Mouse (Mus musculus) adrenal gland, postnatal 10 days (tissue): ENCODE results near the gene Tmem35b. TPM values are rescaled to one million over a fixed set of nuclear protein-coding genes. Genes with fewer than 3 reads are reported as not detected.
"Not testable (repeated sequence)": the region's sequence is repeated elsewhere in the genome, so short reads cannot be mapped to it uniquely, and the experiment has no call there.

Experiments used
- DNase-seq: peaks from one replicate; pipeline ENCODE4 v3.0.0; 2021; ENCODE audit warnings: mixed read lengths
- long read RNA-seq, 2 experiments: library from polyadenylated mRNA; stranded (forward); transcript quantifications; one replicate each; pipeline ENCODE4 v2.0.0; 2021
- total RNA-seq, 2 experiments: library from RNA; stranded (reverse); gene quantifications; 2 replicates each; pipeline ENCODE4 v1.2.3; 2021

The Tmem35b gene
- total RNA-seq = 10 to 100 TPM; 10.8 to 12.8 TPM
- long read RNA-seq, experiment 1, transcript Tmem35b-201 (3 exons, 1,120 nt) = major isoform, 12 of 14 reads
- long read RNA-seq, experiment 1, partial matches to known transcripts = 1 of 14 reads
- long read RNA-seq, experiment 1, other reads (novel, unspliced or antisense) = 1 of 14 reads
- long read RNA-seq, experiment 2, transcript Tmem35b-201 (3 exons, 1,120 nt) = major isoform, 13 of 16 reads
- long read RNA-seq, experiment 2, partial matches to known transcripts = 2 of 16 reads
- long read RNA-seq, experiment 2, other reads (novel, unspliced or antisense) = 1 of 16 reads

- no peak for DNase-seq
Observed at GRCm38 (mm10) chr4:127123391-127123790, at the start of gene Tmem35b. Tmem35b (plus strand) TSS chr4:127123691.

GRCm38 (mm10) chr4:127074915-127075314, 48.6 kb upstream of the Tmem35b start:
- no peak for DNase-seq

DNA sequence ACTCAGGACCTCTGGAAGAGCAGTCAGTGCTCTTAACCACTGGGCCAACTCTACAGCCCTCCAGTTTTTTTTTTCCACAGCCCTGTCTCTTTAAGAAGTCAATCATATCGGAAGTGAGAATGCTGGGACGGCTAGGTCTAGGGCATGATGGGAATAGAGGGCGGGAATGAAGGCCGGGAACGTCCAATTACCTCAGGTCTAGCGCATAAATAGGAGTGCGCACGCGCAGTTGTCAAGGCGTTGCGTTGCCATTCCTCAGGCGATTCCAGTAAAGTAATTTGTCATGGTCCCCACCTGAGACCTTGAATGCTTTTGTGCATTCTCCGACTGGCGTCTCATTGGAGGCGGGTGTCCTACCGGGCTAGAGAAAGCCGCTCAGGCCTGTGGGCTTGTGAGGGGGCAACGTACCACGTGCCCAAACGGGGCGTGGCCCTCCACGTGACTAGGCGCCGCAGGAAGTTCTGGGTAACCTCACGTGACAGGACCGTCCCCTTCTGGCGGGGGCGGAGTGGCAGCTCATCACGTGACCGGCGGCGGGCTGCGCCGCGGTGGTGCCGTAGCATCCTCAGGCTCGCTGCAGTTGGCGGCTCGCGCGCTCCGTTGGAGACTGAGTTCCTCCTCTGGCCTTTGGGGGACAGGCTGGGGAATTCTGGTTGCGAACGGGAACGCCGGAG, 46.5 kb upstream of the Tmem35b start, which contains the start of gene Zmym6:
Zmym6 (plus strand) TSS at position 509 of the 674 bp plus-strand sequence.
- peak; percentile 96 for DNase-seq

DNA sequence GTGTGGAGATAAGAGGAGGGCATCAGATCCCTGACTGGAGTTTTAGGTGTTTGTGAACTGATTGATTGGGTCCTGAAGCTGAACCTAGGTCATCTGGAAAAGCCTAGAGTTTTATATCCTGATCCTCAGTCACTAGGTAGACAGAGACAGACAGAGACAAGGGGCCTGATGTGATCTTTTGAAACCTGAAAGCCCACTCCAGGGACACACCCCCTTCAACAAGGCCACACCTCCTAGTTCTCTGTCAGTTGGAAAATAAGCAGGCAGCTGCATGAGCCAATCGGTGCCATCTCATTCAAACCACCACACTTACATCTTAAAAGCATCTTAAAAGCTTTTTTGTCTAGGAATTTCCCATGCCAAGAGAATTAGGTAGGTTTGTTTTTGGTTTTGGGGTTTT, 42.7 kb upstream of the Tmem35b start:
- no peak for DNase-seq

GRCm38 (mm10) chr4:127083131-127083530, 40.4 kb upstream of the Tmem35b start:
- no peak for DNase-seq

GRCm38 (mm10) chr4:127085761-127086160, 37.7 kb upstream of the Tmem35b start:
- DNase-seq = no peak

DNA sequence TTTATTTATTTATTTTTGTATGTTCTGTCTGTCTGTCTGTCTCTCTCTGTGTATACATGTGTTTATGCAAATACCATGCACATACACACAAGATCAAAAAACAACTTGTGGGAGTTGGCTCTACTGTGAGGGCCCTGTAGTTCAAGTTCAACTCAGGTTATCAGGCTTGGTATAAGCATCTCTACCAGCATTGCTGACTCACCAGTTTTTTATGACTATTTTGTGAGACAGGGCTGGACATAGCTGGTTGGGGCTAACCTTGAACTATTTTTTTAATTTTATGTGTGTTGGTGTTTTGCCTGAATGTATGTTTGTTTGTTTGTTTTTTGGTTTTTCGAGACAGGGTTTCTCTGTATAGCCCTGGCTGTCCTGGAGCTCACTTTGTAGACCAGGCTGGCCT, 32.3 kb upstream of the Tmem35b start:
- no peak for DNase-seq

GRCm38 (mm10) chr4:127095090-127095489, 28.4 kb upstream of the Tmem35b start:
- no peak for DNase-seq

DNA sequence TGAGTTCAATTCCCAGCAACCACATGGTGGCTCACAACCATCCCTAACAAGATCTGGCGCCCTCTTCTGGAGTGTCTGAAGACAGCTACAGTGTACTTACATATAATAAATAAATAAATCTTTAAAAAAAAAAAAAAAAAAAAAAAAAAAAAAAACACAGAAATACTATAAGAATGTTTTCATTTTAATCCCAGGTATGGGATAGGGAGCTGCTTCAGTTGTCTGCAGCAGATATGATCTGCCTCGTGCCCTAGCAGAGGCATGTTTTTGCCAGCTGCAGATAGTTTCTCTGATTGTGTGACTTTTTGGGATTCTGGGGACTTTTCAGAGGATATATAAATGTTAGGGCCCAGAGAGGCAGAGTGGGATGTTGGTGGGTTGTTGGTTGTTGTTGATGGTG, 23.9 kb upstream of the Tmem35b start:
- not testable (repeated sequence) for DNase-seq

DNA sequence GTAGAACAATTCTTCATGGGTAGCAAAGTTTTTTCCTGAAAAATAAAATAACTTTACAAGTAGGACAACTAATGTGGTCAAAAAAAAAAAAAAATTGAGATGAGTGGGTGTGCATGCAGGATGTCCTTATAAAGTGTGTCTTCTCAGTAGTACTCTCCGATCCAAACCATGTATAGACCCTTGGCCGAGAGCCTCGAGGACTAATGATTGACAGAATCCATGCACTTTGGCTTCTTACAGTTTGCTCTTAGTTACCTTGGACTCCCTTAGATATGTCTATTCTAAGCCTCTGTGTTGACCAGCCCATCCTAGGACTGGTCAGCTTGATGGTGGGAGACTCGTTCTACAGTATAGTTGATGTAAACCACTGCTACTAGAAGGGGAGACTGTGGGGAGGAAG, 15.9 kb upstream of the Tmem35b start:
- no peak for DNase-seq

DNA sequence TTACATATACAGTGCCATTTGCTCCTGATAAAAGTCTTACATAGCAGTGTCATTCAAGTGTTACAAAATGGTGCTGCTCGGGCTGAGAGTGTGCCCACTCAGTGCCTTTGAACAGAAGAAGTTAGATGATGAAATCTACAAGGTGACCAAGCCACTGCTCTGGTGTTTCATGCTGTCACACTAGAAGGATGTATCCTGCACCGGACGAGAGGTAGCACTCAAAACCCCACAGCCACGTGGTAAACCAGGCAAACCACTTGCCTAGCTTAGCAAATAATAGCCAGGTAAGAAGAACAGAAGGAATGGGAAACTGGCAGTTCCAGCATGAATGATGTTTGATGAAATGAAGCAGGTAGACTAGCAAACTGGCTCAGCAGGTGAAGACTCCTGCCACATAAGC, 12.9 kb upstream of the Tmem35b start:
- DNase-seq = no peak

DNA sequence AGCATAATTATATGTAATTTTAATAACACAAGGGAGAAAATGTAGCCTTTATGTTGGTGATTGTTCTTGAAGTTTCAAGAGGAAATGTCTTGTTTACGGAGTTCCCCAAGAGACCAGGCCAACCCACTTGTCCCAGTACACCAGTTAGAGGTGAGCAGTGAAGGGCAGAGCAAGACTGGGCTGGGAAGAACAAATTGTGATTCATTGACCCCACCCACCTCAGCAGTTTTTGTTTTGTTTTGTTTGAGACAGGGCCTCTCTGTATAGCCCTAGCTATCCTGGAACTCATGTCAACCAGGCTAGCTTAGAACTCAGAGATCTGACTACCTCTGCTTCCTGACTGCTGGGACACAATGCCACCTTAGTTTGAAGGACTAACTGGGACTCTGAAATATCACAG, 840 bp downstream of the Tmem35b start:
- no peak for DNase-seq

GRCm38 (mm10) chr4:127125834-127126463, 2.5 kb downstream of the Tmem35b start:
- peak; percentile 97 for DNase-seq

GRCm38 (mm10) chr4:127134687-127135086, 11.2 kb downstream of the Tmem35b start:
- DNase-seq = no peak

- no peak for DNase-seq
Observed at GRCm38 (mm10) chr4:127137591-127137990, 14.1 kb downstream of the Tmem35b start.

DNA sequence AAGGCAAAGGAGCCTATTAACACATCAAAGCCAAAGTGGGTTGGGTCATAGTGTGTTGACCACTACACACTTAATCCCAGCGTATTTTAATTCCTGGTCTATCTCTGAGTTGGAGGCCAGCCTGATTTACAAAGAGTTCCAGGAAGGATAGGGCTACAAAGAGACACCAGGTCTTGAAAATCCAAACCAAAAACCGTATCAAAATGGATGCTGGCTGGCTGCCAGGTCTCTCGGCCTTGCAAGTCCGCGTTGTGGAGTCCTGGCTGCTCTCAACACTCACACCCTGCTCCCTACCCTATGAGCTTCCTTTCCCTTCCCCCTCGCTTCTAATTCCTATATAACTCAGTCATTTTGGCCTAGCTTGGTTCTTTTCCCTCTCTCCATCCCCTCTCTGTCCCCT, 15.0 kb downstream of the Tmem35b start:
- DNase-seq = peak; percentile 68

DNA sequence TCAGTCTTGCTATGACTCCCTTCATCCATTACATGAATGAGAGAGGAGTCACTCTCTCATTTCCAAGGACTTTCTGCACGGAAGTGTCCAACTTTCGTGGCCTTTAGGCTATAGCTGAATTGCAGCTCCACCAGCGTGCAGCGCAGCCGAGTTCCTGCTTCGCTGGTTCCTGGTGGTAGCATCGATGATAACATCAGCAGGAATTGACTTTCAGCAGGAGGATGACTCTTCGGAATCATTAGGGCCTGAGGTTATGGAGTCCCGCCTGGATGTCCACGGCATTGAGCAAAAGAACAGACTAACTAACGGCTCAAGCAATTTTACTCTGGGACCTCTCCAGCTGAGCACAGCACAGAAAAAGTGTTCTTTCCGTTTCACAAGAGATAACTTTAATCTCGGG, 26.5 kb downstream of the Tmem35b start:
- no peak for DNase-seq

DNA sequence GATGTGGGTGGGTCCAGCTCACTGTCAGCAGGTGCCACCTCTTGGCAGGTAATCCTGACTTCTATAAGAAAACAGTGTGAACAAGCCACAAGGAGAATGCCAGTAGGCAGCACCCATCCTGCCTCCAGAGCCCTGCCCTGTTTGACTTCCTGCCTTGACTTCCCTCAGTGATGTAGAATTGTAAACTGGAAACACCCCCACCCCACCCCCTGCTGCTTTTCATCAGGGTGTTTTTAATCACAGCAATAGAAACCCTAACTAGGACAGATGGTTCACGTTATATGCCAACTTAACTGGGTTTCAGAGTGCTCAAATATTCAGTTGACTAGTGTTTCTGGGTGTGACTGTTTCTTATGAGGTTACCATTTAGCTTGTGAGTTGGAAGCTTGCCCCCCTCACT, 29.9 kb downstream of the Tmem35b start:
- no peak for DNase-seq

DNA sequence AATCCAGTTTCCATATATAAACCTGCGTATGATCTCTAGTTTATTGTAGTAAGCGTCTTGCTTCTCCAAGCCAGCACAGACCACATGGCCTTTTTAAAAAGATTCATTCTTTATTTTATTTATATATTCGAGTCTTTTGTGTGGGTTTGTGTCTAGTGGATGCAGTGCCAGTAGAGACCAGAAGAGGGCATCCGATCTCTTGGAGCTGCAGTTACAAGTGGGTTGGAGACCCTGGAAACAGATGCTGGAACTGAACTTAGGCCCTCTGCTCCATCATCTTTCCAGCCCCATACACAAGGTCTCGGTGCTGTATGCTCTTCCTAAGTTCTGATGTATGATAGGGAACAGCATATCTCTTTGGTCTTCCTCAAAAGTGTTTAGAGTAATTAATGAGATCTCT, 32.3 kb downstream of the Tmem35b start:
- DNase-seq = no peak

DNA sequence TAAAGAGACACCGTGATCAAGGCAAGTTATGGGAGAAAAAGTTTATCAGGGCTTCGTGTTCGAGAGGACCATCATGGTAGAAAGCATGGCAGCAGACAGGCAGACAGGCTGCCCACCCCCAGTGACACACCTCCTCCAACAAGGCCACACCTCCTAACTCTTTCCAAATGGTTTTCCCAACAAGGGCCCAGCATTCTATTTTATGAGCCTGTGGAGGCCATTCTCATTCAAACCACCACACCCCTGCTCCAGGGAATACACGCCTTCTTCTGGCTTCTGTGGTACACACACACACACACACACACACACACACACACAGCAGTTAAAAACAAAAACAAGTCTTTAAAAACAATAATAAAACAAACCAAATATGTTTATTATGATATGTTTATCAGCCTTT, 34.3 kb downstream of the Tmem35b start:
- DNase-seq = no peak

- DNase-seq = no peak
Observed at GRCm38 (mm10) chr4:127163926-127164325, 40.4 kb downstream of the Tmem35b start.

- DNase-seq = no peak
Observed at GRCm38 (mm10) chr4:127167096-127167495, 43.6 kb downstream of the Tmem35b start.

- no peak for DNase-seq
Observed at GRCm38 (mm10) chr4:127167731-127168130, 44.2 kb downstream of the Tmem35b start.
